Mouse (Mus musculus): Measurements from ENCODE around the gene Sumo3.

Sumo3 gene

GRCm38 (mm10) chr10:77626036-77626435 lies 20.1 kb downstream of the Sumo3 start:
- no peak for DNase-seq (ENCODE audit: low read depth, low spot score)

DNA sequence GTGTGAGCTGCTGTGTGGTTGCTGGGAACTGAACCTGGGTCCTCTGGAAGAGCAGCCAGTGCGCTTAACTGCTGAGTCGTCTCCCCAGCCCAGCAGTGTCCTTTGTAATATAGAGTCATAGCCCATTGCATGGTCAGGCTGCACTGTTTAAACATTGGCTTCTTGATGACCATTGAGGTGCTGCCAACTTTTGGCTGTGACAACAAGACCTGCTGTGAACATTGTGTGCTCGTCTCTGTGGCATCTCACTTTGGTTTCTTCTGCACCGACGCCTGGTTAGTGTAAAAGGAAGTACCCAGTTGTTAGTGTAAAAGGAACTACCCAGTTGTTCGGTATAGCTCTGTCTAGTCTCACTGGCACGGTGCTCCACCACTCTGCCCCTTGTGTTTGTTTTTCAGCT lies 20.7 kb downstream of the Sumo3 start:
- no peak for DNase-seq (ENCODE audit: low read depth, low spot score)

GRCm38 (mm10) chr10:77627497-77627896 lies 21.6 kb downstream of the Sumo3 start:
- peak; percentile 77 for DNase-seq (ENCODE audit: low read depth, low spot score)

- DNase-seq (ENCODE audit: low read depth, low spot score): no peak
These were observed 23.3 kb downstream of the Sumo3 start for GRCm38 (mm10) chr10:77629163-77629562.

- DNase-seq (ENCODE audit: low read depth, low spot score): no peak
These were observed 24.1 kb downstream of the Sumo3 start for GRCm38 (mm10) chr10:77629970-77630369.

- DNase-seq (ENCODE audit: low read depth, low spot score): no peak
These were observed 28.1 kb downstream of the Sumo3 start for GRCm38 (mm10) chr10:77634016-77634415.

DNA sequence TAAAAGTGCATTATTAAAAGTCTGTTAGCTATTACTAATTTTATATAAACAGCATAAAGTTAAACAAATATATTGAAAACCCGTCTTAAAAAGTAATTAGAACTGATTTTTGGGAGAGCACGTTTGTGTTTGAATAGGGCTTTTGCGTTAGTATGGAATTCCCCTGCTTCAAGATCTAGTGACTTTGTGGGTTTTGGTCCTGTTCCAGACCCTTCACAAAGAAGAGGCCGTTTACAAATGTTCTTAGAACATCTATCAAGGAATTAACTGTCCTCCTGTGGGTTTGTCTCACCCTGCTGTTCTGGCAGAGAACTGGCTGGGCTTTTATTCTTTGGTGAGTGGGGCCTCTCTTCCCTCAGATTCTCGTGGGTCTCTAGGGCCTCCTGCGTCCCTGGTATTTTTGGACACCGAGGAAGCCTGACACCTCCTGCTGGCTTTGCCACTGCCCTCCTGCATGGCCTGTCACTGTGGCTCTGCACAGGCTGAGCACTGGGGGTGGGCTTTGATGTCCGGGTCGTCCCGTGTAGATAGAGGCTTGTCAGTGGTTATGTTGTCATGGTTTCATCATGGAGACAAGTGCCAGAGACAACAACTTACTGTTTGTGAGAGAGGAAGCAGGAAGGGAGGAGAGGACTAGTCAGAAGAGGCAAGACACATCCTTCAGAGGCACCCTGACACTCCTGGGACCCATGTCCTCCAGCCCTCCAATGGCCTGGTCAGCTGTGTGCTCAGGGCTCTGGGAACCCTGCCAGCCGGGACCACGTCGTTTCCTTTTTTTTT lies 28.7 kb downstream of the Sumo3 start:
- DNase-seq (ENCODE audit: low read depth, low spot score): no peak

GRCm38 (mm10) chr10:77636234-77636922 lies 30.5 kb downstream of the Sumo3 start:
- no peak for DNase-seq (ENCODE audit: low read depth, low spot score)

DNA sequence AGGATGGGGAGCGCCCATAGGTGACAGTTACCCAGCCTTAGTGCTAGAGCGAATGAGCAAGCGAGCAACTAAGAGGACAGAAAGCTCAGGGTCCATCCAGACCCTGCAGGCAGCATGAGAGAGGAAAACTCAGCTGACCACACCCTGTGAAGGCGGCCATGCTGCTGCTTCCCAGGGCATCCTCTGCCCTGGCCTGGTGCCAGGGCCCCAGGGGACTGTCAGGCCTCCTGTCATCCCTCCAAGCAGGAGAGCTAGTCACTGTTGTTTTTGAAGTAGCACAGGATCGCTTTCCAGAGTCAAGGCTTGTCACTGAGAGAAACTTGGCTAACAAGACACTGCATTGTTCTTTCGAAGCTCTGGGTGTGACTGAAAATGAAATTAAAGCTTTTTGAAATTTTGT lies 33.1 kb downstream of the Sumo3 start:
- no peak for DNase-seq (ENCODE audit: low read depth, low spot score)

DNA sequence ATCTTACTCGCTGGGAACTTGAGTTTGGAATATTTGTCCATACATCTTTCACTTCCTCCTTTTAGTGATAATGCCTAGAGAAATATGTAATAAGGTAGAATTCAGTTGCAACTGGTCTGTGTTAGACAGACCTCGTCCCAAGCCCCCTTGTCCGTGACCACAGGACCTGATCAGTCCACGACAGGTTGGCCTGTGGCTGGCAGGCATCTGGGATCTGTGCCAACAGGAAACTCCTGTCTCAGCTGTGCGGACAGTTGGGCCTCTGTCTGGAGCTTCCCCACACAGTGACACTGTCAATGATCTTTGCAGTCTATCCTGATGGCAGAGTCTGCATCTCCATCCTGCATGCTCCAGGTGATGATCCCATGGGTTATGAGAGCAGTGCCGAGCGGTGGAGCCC lies 37.3 kb downstream of the Sumo3 start:
- DNase-seq (ENCODE audit: low read depth, low spot score): no peak

GRCm38 (mm10) chr10:77645571-77645970 lies 39.7 kb downstream of the Sumo3 start:
- DNase-seq (ENCODE audit: low read depth, low spot score): no peak

GRCm38 (mm10) chr10:77647461-77647860 lies 41.6 kb downstream of the Sumo3 start:
- no peak for DNase-seq (ENCODE audit: low read depth, low spot score)

- no peak for DNase-seq (ENCODE audit: low read depth, low spot score)
These were observed 42.0 kb downstream of the Sumo3 start for GRCm38 (mm10) chr10:77647901-77648300.

DNA sequence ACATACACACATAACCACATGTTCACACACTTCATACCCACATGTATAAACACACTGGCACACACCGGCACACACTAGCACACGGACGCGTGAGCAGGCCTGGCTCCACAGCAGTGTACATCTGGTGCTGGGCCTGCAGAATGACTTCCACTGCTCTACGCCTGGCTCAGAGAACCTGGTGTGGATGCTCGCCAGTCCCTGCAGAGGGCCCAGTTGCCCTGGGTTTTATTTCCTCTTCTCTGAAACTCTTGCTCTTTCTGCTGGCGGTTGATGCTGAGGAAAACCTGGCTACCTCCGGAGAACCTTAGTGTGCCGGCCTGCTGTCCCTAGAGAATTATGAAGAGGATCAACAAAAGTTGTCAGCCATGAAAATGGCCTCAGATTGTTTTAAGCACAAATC lies 46.1 kb downstream of the Sumo3 start:
- no peak for DNase-seq (ENCODE audit: low read depth, low spot score)

DNA sequence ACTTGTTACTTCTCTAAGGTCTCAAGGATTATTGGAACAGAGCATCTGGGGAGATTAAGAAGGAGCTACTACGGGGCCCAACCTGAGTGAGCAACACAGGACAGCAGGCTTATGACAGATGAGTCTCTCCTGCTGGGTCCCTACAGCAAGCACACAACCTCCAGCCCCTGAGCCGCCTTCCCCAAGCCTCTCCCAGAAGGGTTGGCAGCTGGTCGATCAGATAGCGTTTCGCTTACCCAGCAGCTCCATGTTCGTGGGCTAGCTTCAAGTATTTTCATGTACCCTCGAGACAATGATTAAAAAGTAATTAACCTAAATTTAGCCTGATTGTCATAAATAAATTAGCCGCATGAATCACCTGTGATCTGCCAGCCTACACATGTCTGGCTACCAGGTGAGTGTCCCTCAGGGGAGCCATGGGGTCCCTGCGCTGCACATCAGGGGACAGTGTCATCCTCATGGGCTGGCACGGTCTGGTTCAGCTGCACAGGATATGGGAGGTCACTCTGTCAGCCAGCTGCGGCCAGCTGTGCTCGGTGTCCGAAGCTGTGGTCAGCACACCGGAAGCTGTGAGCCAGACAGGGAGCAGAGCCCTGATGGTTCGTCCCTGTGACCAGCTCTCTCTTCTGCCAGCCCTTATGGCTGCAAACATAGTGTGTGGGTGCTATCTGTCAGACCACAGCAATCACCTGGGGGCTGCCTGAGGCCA lies 52.5 kb downstream of the Sumo3 start:
- DNase-seq (ENCODE audit: low read depth, low spot score): no peak

DNA sequence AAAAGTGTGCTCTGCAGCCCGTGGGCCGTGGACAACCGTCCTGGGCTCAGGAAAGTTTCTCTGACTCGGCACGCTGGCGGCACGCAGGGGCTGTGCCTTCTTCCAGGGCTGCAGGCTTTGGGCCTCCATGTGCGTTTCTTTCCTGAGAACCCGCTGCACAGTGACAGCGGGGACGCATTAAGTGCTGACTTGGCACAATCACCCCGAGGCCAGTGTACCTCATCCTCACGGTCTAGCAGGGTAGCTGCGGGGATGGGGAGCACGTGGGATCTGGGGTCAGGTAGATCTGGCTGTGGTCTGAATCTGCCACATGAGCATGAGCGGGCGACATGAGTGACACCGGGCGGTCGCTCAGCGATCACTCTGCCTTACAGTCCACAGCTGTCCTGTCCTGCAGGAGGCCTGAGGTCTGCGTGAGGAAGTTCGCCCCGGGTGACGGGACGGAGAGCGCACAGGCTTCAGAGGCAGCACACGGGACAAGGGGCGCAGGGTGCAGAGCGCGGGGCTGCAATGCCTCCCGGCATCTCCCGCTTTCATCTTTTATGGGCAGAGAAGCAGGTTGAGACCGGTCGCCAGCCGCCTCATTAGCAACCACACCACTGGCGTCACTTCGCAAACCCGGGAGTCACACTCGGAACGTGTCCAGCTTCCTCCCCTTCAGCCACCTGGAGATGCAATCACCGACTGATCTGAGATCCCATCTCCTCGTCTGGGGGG lies 58.2 kb downstream of the Sumo3 start:
- no peak for DNase-seq (ENCODE audit: low read depth, low spot score)

GRCm38 (mm10) chr10:77666342-77666741 lies 60.4 kb downstream of the Sumo3 start:
- DNase-seq (ENCODE audit: low read depth, low spot score): no peak

GRCm38 (mm10) chr10:77667402-77667801 lies 61.5 kb downstream of the Sumo3 start:
- DNase-seq (ENCODE audit: low read depth, low spot score): no peak

All from skeletal muscle tissue, adult 2 months (tissue).